Mouse (Mus musculus) urinary bladder, postnatal 4 days (tissue): ENCODE data around the gene Lrba.

Experiments used
- DNase-seq, 2 experiments: peaks; one replicate each; pipeline ENCODE4 v3.0.0; 2021 to 2022; ENCODE audit warnings: low spot score in 2 of 2

The Lrba gene

GRCm38 (mm10) chr3:86668146-86668545, 443.7 kb downstream of the Lrba start:
- no peak for DNase-seq

- DNase-seq = no peak
These were observed 453.2 kb downstream of the Lrba start for GRCm38 (mm10) chr3:86677573-86678155.

GRCm38 (mm10) chr3:86687571-86688209, 463.2 kb downstream of the Lrba start:
- no peak for DNase-seq

- DNase-seq = no peak
These were observed 464.0 kb downstream of the Lrba start for GRCm38 (mm10) chr3:86688438-86688837.

- DNase-seq = no peak
These were observed 464.8 kb downstream of the Lrba start for GRCm38 (mm10) chr3:86689305-86689704.

GRCm38 (mm10) chr3:86692779-86693178, 468.3 kb downstream of the Lrba start:
- DNase-seq = no peak

- no peak for DNase-seq
These were observed 469.1 kb downstream of the Lrba start for GRCm38 (mm10) chr3:86693553-86693952.

GRCm38 (mm10) chr3:86698947-86699346, 474.5 kb downstream of the Lrba start:
- DNase-seq = no peak

GRCm38 (mm10) chr3:86701163-86701563, 476.7 kb downstream of the Lrba start:
- no peak for DNase-seq

GRCm38 (mm10) chr3:86709472-86709871, 485.0 kb downstream of the Lrba start:
- DNase-seq = no peak

GRCm38 (mm10) chr3:86711530-86711929, 487.1 kb downstream of the Lrba start:
- no peak for DNase-seq

- DNase-seq = no peak
These were observed 488.3 kb downstream of the Lrba start for GRCm38 (mm10) chr3:86712758-86713157.

- no peak for DNase-seq
These were observed 490.0 kb downstream of the Lrba start for GRCm38 (mm10) chr3:86714446-86714845.

GRCm38 (mm10) chr3:86723415-86724298, 499.2 kb downstream of the Lrba start:
- no peak for DNase-seq

GRCm38 (mm10) chr3:86725113-86725512, 500.6 kb downstream of the Lrba start:
- no peak for DNase-seq

GRCm38 (mm10) chr3:86738831-86739230, 514.4 kb downstream of the Lrba start:
- DNase-seq = no peak

- DNase-seq = no peak
These were observed 515.3 kb downstream of the Lrba start for GRCm38 (mm10) chr3:86739745-86740144.

- DNase-seq = no peak
These were observed 520.9 kb downstream of the Lrba start for GRCm38 (mm10) chr3:86745348-86745747.

GRCm38 (mm10) chr3:86745769-86746512, 521.5 kb downstream of the Lrba start:
- no peak for DNase-seq

- no peak for DNase-seq
These were observed 526.2 kb downstream of the Lrba start for GRCm38 (mm10) chr3:86750652-86751051.

GRCm38 (mm10) chr3:86754178-86754577, 529.7 kb downstream of the Lrba start:
- no peak for DNase-seq
